Mouse (Mus musculus) bone marrow, adult 2 months (tissue): ENCODE results near the gene Muc15. TPM values are rescaled to one million over a fixed set of nuclear protein-coding genes. Genes with fewer than 3 reads are reported as not detected.

Experiments
- H3K27ac ChIP-seq: fragments of 200-500 bp; 2 replicates; pipeline ENCODE4 v1.5.1; 2012; ENCODE audit warnings: low read depth, mild to moderate bottlenecking, control low read depth, inconsistent platforms, low read length; ENCODE audit not compliant: control insufficient read depth, poor library complexity, insufficient read depth
- H3K4me1 ChIP-seq: fragments of 200-500 bp; 2 replicates; pipeline ENCODE4 v1.6.1; 2011; ENCODE audit warnings: low read length; ENCODE audit not compliant: control insufficient read depth, insufficient read depth
- H3K4me3 ChIP-seq: fragments of 200-500 bp; replicated peaks from 2 replicates; pipeline ENCODE3; 2011; ENCODE audit warnings: mild to moderate bottlenecking, low read depth, low read length, control low read depth; ENCODE audit not compliant: control insufficient read depth
- CTCF ChIP-seq: fragments of 200-500 bp; IDR thresholded peaks from 2 replicates; pipeline ENCODE4 v1.5.1; 2011; ENCODE audit warnings: low read length, control low read depth; ENCODE audit not compliant: control insufficient read depth, insufficient read depth
- POLR2A ChIP-seq: fragments of 200-500 bp; IDR thresholded peaks from 2 replicates; pipeline ENCODE4 v1.6.1; 2011; ENCODE audit warnings: low read depth, mild to moderate bottlenecking, control low read depth, low read length, borderline replicate concordance; ENCODE audit not compliant: control insufficient read depth
- WGBS: fragments of 180-500 bp; shearing (Covaris S2); methylation state at CpG from one replicate; pipeline ENCODE4 v1.1.7; 2018; 5-methylcytosine and 5-hydroxymethylcytosine counted together
- polyA plus RNA-seq: library from polyadenylated mRNA; stranded (reverse); fragments of >200 nt; gene quantifications from 2 replicates; pipeline ENCODE4 v1.2.4, GENCODE M21; 2011; ENCODE audit warnings: low replicate concordance; ENCODE audit not compliant: missing spikeins, insufficient read depth, insufficient read length

Muc15 gene
- not detected in 2 replicates for polyA plus RNA-seq

- no peak for TF ChIP-seq CTCF
- no peak for TF ChIP-seq POLR2A
- Histone ChIP-seq H3K4me1 (no peaks in the 10 kb centered on the region), H3K4me3 (no peak within 1 kb of the TSS), H3K27ac (no peak within 1 kb of the TSS)
- 50% methylated on average over 3 of the region's 3 CpGs for WGBS
Measured at GRCm38 (mm10) chr2:110721290-110721753, at the start of gene Muc15. Gene Muc15 (plus strand): TSS chr2:110721340.

- 84% methylated on average over 3 of the region's 3 CpGs for WGBS
- H3K4me1 ChIP-seq = no peaks in the 10 kb centered on the region
- H3K27ac ChIP-seq = no peak overlapping the region
- TF ChIP-seq CTCF (no peak), POLR2A (no peak)
- no peak overlapping the region for H3K4me3 ChIP-seq
Measured at GRCm38 (mm10) chr2:110709436-110709835, 11.7 kb upstream of the Muc15 start.

- H3K4me1 ChIP-seq = no peaks in the 10 kb centered on the region
- H3K4me3 ChIP-seq = no peak overlapping the region
- WGBS = 72% methylated on average over 10 of the region's 10 CpGs
- no peak overlapping the region for H3K27ac ChIP-seq
- TF ChIP-seq CTCF (no peak), POLR2A (no peak)
Measured at GRCm38 (mm10) chr2:110710055-110710720, 11.0 kb upstream of the Muc15 start.

- TF ChIP-seq CTCF (no peak), POLR2A (no peak)
- Histone ChIP-seq H3K4me1 (no peaks in the 10 kb centered on the region), H3K4me3 (no peak overlapping the region), H3K27ac (no peak overlapping the region)
Measured at GRCm38 (mm10) chr2:110719051-110719450, 2.1 kb upstream of the Muc15 start.

GRCm38 (mm10) chr2:110722208-110722607 lies 1.1 kb downstream of the Muc15 start:
- 74% methylated on average over 1 of the region's 1 CpGs for WGBS
- H3K4me3 ChIP-seq = no peak overlapping the region
- TF ChIP-seq CTCF (no peak), POLR2A (no peak)
- H3K27ac ChIP-seq = no peak overlapping the region
- H3K4me1 ChIP-seq = no peaks in the 10 kb centered on the region

GRCm38 (mm10) chr2:110726106-110726505 lies 5.0 kb downstream of the Muc15 start:
- Histone ChIP-seq H3K4me3 (no peak overlapping the region), H3K4me1 (no peaks in the 10 kb centered on the region), H3K27ac (no peak overlapping the region)
- TF ChIP-seq CTCF = no peak
- TF ChIP-seq POLR2A = no peak

- no peaks in the 10 kb centered on the region for H3K4me1 ChIP-seq
- 57% methylated on average over 4 of the region's 4 CpGs for WGBS
- no peak overlapping the region for H3K4me3 ChIP-seq
- TF ChIP-seq CTCF = no peak
- TF ChIP-seq POLR2A = no peak
- no peak overlapping the region for H3K27ac ChIP-seq
Measured at GRCm38 (mm10) chr2:110737236-110737635, 16.1 kb downstream of the Muc15 start.

- Histone ChIP-seq H3K4me3 (no peak overlapping the region), H3K4me1 (no peaks in the 10 kb centered on the region), H3K27ac (no peak overlapping the region)
- 56% methylated on average over 2 of the region's 2 CpGs for WGBS
- TF ChIP-seq CTCF (no peak), POLR2A (no peak)
Measured at GRCm38 (mm10) chr2:110737981-110738380, 16.8 kb downstream of the Muc15 start.
